Mouse (Mus musculus) limb, embryonic 11.5 days (tissue): ENCODE data around the gene Bcam. TPM values are rescaled to one million over a fixed set of nuclear protein-coding genes. Genes with fewer than 3 reads are reported as not detected.

Experiments
- ATAC-seq: fragments of 200-750 bp; cut with Nextera tagmentation; 2 replicates; pipeline ENCODE4 v1.8.0; 2017; ENCODE audit warnings: low read depth; ENCODE audit not compliant: insufficient number of reproducible peaks, low FRiP score, low TSS enrichment
- DNase-seq: peaks from one replicate; pipeline ENCODE4 v3.0.0-alpha.2; 2015; ENCODE audit warnings: low spot score
- H3K27ac ChIP-seq: fragments of 300-500 bp; sonication (generic); replicated peaks from 2 replicates; pipeline ENCODE4 v1.5.1; 2014; ENCODE audit warnings: low read depth, mild to moderate bottlenecking, low read length
- H3K27me3 ChIP-seq: fragments of 300-500 bp; sonication (generic); 2 replicates; pipeline ENCODE4 v1.6.1; 2014; ENCODE audit warnings: mild to moderate bottlenecking, low read length, mixed read lengths; ENCODE audit not compliant: control insufficient read depth, insufficient read depth
- H3K36me3 ChIP-seq: fragments of 300-500 bp; sonication (generic); 2 replicates; pipeline ENCODE4 v1.6.1; 2014; ENCODE audit warnings: mild to moderate bottlenecking, low read length, moderate library complexity, mixed read lengths; ENCODE audit not compliant: control insufficient read depth, insufficient read depth
- H3K4me1 ChIP-seq: fragments of 300-500 bp; sonication (generic); 2 replicates; pipeline ENCODE4 v1.6.1; 2014; ENCODE audit warnings: low read length, mixed read lengths; ENCODE audit not compliant: control insufficient read depth, insufficient read depth
- H3K4me2 ChIP-seq: fragments of 300-500 bp; sonication (generic); 2 replicates; pipeline ENCODE4 v1.6.1; 2014; ENCODE audit warnings: low read depth, mild to moderate bottlenecking, moderate library complexity; ENCODE audit not compliant: severe bottlenecking
- H3K4me3 ChIP-seq: fragments of 300-500 bp; sonication (generic); 2 replicates; pipeline ENCODE4 v1.5.1; 2014; ENCODE audit warnings: low read depth, low read length
- H3K9ac ChIP-seq: fragments of 300-500 bp; sonication (generic); 2 replicates; pipeline ENCODE4 v1.6.1; 2014; ENCODE audit warnings: mild to moderate bottlenecking, low read length
- H3K9me3 ChIP-seq: fragments of 300-500 bp; sonication (generic); 2 replicates; pipeline ENCODE4 v1.6.1; 2016; ENCODE audit warnings: low read length; ENCODE audit not compliant: control insufficient read depth
- WGBS: fragments of 180-500 bp; shearing (Covaris S2); extraction: QIAGEN DNeasy Blood & Tissue Kit; methylation state at CpG from one replicate; pipeline ENCODE4 v1.1.7; 2014; 5-methylcytosine and 5-hydroxymethylcytosine counted together
- polyA plus RNA-seq: library from polyadenylated mRNA; unstranded; fragments of >200 nt; fragmentation: Nextera tagmentation; extraction: Ambion mirVana; gene quantifications from 2 replicates; pipeline ENCODE4 v1.2.1, GENCODE M21; 2014

Bcam gene
- 43.0 and 44.1 TPM in 2 replicates for polyA plus RNA-seq

DNA sequence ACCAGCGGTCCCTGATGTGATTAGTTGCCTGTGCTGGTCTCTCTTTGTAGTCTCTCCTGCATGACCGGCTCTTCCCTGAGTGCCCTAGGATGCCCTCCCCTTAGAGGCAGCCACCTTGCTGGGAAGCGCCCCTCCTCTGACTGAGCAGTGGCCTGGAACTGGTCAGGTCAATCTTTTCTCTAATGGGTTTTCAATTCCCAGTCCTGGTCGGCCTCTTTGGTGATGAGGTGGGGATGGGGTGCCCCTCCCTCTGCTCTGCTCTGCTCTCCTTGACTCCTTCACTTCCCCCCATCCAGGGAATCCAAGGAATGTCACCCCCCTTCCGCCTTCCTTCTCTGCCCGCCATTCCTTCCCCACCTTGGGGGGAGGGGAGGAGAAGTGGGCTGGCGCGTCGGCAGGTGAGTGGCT lies at the start of gene Bcam:
Gene Bcam (minus strand): TSS at position 33 of the 408 bp plus-strand sequence.
- H3K4me3 ChIP-seq, result peak within 1 kb of the TSS; percentile 43
- under 1% methylated on average over 9 of the region's 9 CpGs for WGBS
- no peaks in the 10 kb centered on the region for H3K27me3 ChIP-seq
- H3K36me3 ChIP-seq, result no peaks in the 10 kb centered on the region
- no peaks in the 10 kb centered on the region for H3K9me3 ChIP-seq
- H3K4me2 ChIP-seq, result peak within 1 kb of the TSS; percentile 87
- no peak within 1 kb of the TSS for H3K27ac ChIP-seq
- DNase-seq, result peak; percentile 68
- peaks cover 18% of the 10 kb centered on the region for H3K4me1 ChIP-seq
- ATAC-seq, result peak; percentile 48; the same call in 1 of the 2 replicates
- peak within 1 kb of the TSS; percentile 56 for H3K9ac ChIP-seq

DNA sequence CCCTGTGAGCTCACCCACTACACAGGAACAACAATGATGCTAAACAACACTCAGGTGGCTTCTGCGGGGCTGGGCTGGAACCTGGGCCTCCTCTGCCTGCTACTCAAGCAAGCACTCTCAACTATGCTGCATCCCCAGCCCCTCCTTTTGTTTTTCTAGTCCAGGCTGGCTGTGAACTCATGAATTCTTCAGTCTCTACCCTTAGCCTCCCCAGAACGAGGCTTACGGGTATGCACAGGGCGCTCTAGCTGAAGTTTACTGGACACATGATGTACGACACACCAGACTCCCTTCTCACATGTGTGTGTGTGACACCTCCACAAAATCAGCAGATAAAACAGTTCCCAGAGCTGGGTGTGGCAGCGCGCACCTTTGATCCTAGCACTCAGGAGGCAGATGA lies 48.1 kb upstream of the Bcam start:
- no peak overlapping the region for H3K4me3 ChIP-seq
- H3K4me1 ChIP-seq, result peaks cover 23% of the 10 kb centered on the region
- no peak for ATAC-seq
- no peak overlapping the region for H3K4me2 ChIP-seq
- no peaks in the 10 kb centered on the region for H3K36me3 ChIP-seq
- H3K9ac ChIP-seq, result no peak overlapping the region
- no peak for DNase-seq
- H3K9me3 ChIP-seq, result no peaks in the 10 kb centered on the region; the same call in 1 of the 2 replicates
- 87% methylated on average over 7 of the region's 7 CpGs for WGBS
- peaks cover 25% of the 10 kb centered on the region for H3K27me3 ChIP-seq
- H3K27ac ChIP-seq, result no peak overlapping the region

DNA sequence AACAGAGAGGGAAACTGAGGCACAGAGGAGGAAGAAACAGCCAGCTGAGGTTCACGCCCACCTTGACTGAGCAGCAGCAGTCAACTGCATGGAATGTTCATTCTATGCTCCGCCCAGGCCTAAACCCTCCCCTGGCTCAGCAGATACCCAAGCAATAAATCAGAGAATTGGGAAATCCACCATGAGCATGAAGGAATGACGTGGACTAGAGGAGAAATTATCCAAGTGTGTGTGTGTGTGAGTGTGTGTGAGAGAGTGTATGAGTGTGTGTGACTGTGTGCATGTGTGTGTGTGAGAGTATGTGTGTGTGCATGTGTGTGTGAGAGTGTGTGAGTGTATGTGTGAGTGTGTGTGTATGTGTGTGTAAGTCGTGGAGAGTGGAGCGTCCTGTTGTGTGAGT lies 47.6 kb upstream of the Bcam start:
- WGBS, result 77% methylated on average over 5 of the region's 5 CpGs
- Histone ChIP-seq H3K27me3 (peaks cover 25% of the 10 kb centered on the region), H3K4me2 (no peak overlapping the region), H3K27ac (no peak overlapping the region), H3K9me3 (no peaks in the 10 kb centered on the region; the same call in 1 of the 2 replicates), H3K4me1 (peaks cover 20% of the 10 kb centered on the region), H3K4me3 (no peak overlapping the region), H3K9ac (no peak overlapping the region), H3K36me3 (no peaks in the 10 kb centered on the region)
- DNase-seq (no peak), ATAC-seq (no peak)

DNA sequence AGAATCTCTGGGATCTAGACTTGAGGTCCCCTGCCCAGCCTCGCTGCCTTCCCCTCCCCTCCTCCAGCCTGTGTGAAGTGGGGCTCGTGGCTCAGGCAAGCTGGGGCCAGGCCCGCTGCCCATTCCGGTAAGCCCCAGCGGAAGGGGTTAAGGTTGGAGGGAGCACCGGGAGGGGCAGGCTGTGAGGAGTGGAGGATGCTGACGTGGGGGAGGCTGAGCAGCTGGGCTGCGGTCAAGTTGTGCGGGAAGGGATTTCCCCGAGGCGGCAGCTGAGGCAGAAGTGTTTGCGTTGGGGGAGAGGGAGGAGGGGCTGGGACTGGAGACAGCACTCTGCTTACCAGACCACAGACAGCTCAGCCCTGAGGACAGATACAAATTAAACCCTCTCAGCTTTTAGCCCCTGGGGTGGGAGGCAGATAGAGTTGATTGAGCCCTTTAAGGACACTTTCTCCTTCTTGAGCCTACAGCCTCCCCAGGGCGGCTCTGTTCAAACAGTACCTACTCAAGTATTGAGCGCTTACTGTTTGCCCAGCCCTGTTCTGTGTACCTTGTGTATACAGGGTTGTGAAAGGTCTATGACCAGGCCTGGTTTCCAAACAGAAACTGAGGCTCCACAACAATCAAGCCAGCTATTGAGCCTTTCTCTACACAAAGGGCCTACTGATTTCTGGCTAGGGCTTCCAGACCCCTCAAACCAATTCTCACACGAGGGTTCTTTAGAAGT lies 46.7 kb upstream of the Bcam start:
- ATAC-seq, result peak; percentile 29; the same call in 1 of the 2 replicates
- Histone ChIP-seq H3K9ac (0 out of 2 replicates have a peak overlapping the region, but pooled peaks have one; percentile 28), H3K9me3 (no peaks in the 10 kb centered on the region; the same call in 1 of the 2 replicates), H3K36me3 (no peaks in the 10 kb centered on the region), H3K27me3 (peaks cover 19% of the 10 kb centered on the region), H3K4me2 (peak overlapping the region; percentile 64), H3K27ac (no peak overlapping the region; the same call in 1 of the 2 replicates), H3K4me3 (peak overlapping the region; percentile 10; the same call in 1 of the 2 replicates), H3K4me1 (peaks cover 18% of the 10 kb centered on the region)
- DNase-seq, result peak; percentile 60
- 6% methylated on average over 15 of the region's 15 CpGs for WGBS

DNA sequence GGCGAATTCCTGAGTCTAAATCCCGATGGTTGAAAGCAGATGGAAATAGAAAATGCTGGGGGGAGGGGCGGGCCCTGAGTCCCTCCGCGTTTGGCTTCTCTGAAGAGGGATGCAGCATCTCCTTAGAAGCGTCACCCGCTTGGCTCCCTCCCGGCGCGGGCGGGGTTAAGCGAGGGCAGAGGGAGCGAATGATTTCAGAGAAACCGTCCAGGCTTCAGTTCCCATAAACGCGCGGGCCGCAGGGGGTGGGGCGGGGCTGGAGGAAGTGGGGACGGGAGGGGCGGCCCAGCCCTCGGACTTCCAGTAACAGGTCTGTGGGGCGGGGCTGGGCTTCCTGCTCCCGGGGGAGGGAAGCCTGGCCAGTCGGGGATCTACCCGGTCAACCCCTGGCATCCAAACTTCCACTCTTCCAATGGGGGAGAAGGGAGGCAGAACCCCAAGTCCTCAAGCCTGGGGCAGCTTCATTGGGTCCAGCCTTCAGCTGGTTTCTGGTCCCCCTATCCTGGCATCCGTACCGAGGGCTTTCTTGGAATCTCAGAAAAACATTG lies 45.5 kb upstream of the Bcam start:
- Histone ChIP-seq H3K36me3 (no peaks in the 10 kb centered on the region), H3K4me3 (peak overlapping the region; percentile 30), H3K4me2 (peak overlapping the region; percentile 64), H3K27me3 (peaks cover 18% of the 10 kb centered on the region), H3K9me3 (no peaks in the 10 kb centered on the region; the same call in 1 of the 2 replicates), H3K9ac (peak overlapping the region; percentile 53), H3K4me1 (peaks cover 14% of the 10 kb centered on the region), H3K27ac (no peak overlapping the region)
- peak; percentile 78 for DNase-seq
- ATAC-seq, result peak; percentile 28; the same call in 1 of the 2 replicates
- WGBS, result under 1% methylated on average over 28 of the region's 28 CpGs

DNA sequence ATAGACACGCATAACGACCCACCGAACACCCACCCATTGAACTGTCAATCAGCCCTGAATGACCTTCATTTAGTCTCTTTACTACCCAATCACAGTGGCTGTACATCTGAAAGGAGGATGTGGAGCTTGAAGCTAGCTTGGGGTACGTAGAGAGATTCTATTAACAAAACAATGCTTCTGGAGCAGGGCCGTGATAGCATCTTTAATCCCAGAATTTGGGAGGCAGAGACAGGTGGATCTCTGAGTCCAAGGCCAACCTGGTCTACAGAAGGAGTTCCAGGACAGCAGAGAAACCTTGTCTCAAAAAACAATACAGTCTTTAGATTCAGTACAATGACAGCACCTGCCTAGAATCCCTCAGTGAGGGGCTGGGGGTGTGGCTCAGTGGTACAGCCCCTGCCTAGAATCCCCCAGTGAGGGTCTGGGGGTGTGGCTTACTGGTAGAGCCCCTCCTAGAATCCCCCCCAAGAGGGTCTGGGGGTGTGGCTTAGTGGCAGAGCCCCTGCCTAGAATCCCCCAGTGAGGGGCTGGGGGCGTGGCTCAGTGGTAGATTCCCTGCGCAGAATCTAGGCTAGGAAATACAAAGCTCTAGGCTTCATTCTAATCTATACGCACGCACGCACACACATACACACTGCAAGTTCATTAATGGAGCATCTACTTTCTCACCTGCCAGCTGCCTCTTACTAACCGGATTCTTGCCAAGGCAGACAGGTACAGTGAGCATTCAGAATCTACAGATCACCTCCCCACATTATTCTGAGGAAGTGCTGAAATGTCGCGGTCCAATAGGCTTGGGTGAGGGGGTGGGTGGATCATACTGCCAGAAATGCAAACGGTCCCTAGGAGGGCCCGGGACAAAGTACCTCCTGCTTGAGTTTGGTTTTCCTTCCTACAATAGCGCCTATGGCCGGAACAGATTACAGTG lies 44.7 kb upstream of the Bcam start:
- DNase-seq (no peak), ATAC-seq (peak; percentile 49; the same call in 1 of the 2 replicates)
- no peak overlapping the region for H3K27ac ChIP-seq
- 30% methylated on average over 17 of the region's 17 CpGs for WGBS
- peaks cover 19% of the 10 kb centered on the region for H3K27me3 ChIP-seq
- H3K4me2 ChIP-seq, result peak overlapping the region; percentile 64
- H3K4me3 ChIP-seq, result peak overlapping the region; percentile 30
- peak overlapping the region; percentile 53 for H3K9ac ChIP-seq
- H3K4me1 ChIP-seq, result peaks cover 16% of the 10 kb centered on the region
- H3K36me3 ChIP-seq, result no peaks in the 10 kb centered on the region
- H3K9me3 ChIP-seq, result no peaks in the 10 kb centered on the region; the same call in 1 of the 2 replicates

DNA sequence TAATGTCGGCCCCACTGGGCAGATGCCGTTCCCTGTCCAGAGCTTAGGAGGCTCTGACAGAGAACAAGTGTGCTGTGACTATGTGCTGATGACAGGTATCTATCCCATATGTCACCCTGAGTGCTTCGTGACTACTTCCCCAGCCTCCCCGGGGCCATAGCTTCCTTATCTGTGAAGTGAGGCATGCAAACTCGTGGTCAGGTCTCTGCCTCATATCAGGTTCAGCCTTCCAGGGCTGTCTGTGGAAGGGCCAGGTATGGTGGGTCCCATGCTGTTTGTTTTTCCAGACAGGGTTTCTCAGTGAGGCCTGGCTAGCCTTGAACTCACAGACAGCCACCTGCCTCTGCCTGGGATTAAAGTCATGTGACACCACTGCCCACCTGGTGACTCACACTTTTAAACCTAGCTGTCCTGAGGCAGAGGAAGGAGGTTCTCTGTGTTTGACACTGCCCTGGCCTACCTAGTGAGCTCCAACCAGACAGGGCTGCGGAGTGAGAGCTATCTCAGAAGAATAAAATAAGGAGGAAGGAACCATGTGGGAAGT lies 42.8 kb upstream of the Bcam start:
- no peak overlapping the region for H3K4me2 ChIP-seq
- peaks cover 21% of the 10 kb centered on the region for H3K4me1 ChIP-seq
- H3K4me3 ChIP-seq, result no peak overlapping the region
- DNase-seq (no peak), ATAC-seq (no peak)
- no peak overlapping the region for H3K9ac ChIP-seq
- H3K27ac ChIP-seq, result no peak overlapping the region
- no peaks in the 10 kb centered on the region; the same call in 1 of the 2 replicates for H3K9me3 ChIP-seq
- WGBS, result 80% methylated on average over 6 of the region's 6 CpGs
- H3K36me3 ChIP-seq, result no peaks in the 10 kb centered on the region
- H3K27me3 ChIP-seq, result peaks cover 38% of the 10 kb centered on the region
